Mouse (Mus musculus): Measurements from ENCODE around the gene Stim1.
A peak's percentile ranks its signal among the peaks of the same experiment; 100 is the strongest.
"Not testable (repeated sequence)": the region's sequence is repeated elsewhere in the genome, so short reads cannot be mapped to it uniquely, and the experiment has no call there.

The Stim1 gene

GRCm38 (mm10) chr7:102441657-102442391 lies 174.2 kb downstream of the Stim1 start, which contains the start of gene Rrm1:
Rrm1 (plus strand) TSS chr7:102441695.
- DNase-seq (ENCODE audit: low spot score in 2 of 2) = peak; percentile 92 to 94

- no peak for DNase-seq (ENCODE audit: low spot score in 2 of 2)
Observed at GRCm38 (mm10) chr7:102442432-102442831, 174.8 kb downstream of the Stim1 start.

- no peak for DNase-seq (ENCODE audit: low spot score in 2 of 2)
Observed at GRCm38 (mm10) chr7:102444301-102444700, 176.7 kb downstream of the Stim1 start.

GRCm38 (mm10) chr7:102446438-102446837 lies 178.8 kb downstream of the Stim1 start:
- DNase-seq (ENCODE audit: low spot score in 2 of 2) = no peak

- peak in 1 of 2 experiments; percentile 55 for DNase-seq (ENCODE audit: low spot score in 2 of 2)
Observed at GRCm38 (mm10) chr7:102458618-102459380, 191.2 kb downstream of the Stim1 start.

GRCm38 (mm10) chr7:102467566-102467965 lies 200.0 kb downstream of the Stim1 start:
- DNase-seq (ENCODE audit: low spot score in 2 of 2) = no peak

- DNase-seq (ENCODE audit: low spot score in 2 of 2) = no peak
Observed at GRCm38 (mm10) chr7:102472675-102473074, 205.1 kb downstream of the Stim1 start.

GRCm38 (mm10) chr7:102476601-102477000 lies 209.0 kb downstream of the Stim1 start:
- DNase-seq (ENCODE audit: low spot score in 2 of 2) = no peak

- DNase-seq (ENCODE audit: low spot score in 2 of 2) = peak in 1 of 2 experiments; percentile 55
Observed at GRCm38 (mm10) chr7:102477377-102477776, 209.8 kb downstream of the Stim1 start.

- DNase-seq (ENCODE audit: low spot score in 2 of 2) = no peak
Observed at GRCm38 (mm10) chr7:102478425-102478824, 210.8 kb downstream of the Stim1 start.

- DNase-seq (ENCODE audit: low spot score in 2 of 2) = no peak
Observed at GRCm38 (mm10) chr7:102478926-102479325, 211.3 kb downstream of the Stim1 start.

GRCm38 (mm10) chr7:102479368-102480078 lies 211.9 kb downstream of the Stim1 start:
- DNase-seq (ENCODE audit: low spot score in 2 of 2) = no peak

- DNase-seq (ENCODE audit: low spot score in 2 of 2) = no peak
Observed at GRCm38 (mm10) chr7:102480821-102481220, 213.2 kb downstream of the Stim1 start.

- no peak for DNase-seq (ENCODE audit: low spot score in 2 of 2)
Observed at GRCm38 (mm10) chr7:102481579-102481978, 214.0 kb downstream of the Stim1 start, which contains the start of gene Olfr543. Olfr543 (minus strand) TSS chr7:102481679.

GRCm38 (mm10) chr7:102483665-102484064 lies 216.1 kb downstream of the Stim1 start:
- DNase-seq (ENCODE audit: low spot score in 2 of 2) = no peak

GRCm38 (mm10) chr7:102484766-102485165 lies 217.2 kb downstream of the Stim1 start:
- DNase-seq (ENCODE audit: low spot score in 2 of 2) = not testable (repeated sequence)

GRCm38 (mm10) chr7:102486105-102486504 lies 218.5 kb downstream of the Stim1 start:
- no peak for DNase-seq (ENCODE audit: low spot score in 2 of 2)

Data from spleen, postnatal 4 days (tissue).